Mouse (Mus musculus) thymus, adult 2 months (tissue): ENCODE results near the gene Immt. TPM values are rescaled to one million over a fixed set of nuclear protein-coding genes. Genes with fewer than 3 reads are reported as not detected.
A peak's percentile ranks its signal among the peaks of the same experiment; 100 is the strongest.

Source experiments
- DNase-seq: peaks from one replicate; pipeline ENCODE4 v3.0.0; 2021
- H3K27ac ChIP-seq: fragments of 200-500 bp; 2 replicates; pipeline ENCODE4 v1.5.1; 2012; ENCODE audit warnings: low read length, control low read depth; ENCODE audit not compliant: control insufficient read depth, insufficient read depth
- H3K27me3 ChIP-seq: fragments of 200-500 bp; 2 replicates; pipeline ENCODE4 v1.6.1; 2012; ENCODE audit warnings: mild to moderate bottlenecking, low read length, moderate library complexity, mixed read lengths; ENCODE audit not compliant: control insufficient read depth, insufficient read depth
- H3K36me3 ChIP-seq: fragments of 200-500 bp; 2 replicates; pipeline ENCODE4 v1.6.1; 2012; ENCODE audit warnings: mild to moderate bottlenecking, low read length, moderate library complexity; ENCODE audit not compliant: control insufficient read depth, insufficient read depth
- H3K4me1 ChIP-seq: fragments of 200-500 bp; replicated peaks from 2 replicates; pipeline ENCODE4 v1.6.1; 2012; ENCODE audit warnings: low read length; ENCODE audit not compliant: control insufficient read depth, insufficient read depth
- H3K4me3 ChIP-seq: fragments of 200-500 bp; 2 replicates; pipeline ENCODE4 v1.5.1; 2012; ENCODE audit warnings: mild to moderate bottlenecking, low read length, control low read depth, moderate library complexity; ENCODE audit not compliant: control insufficient read depth, insufficient read depth
- CTCF ChIP-seq: fragments of 200-500 bp; IDR thresholded peaks from 2 replicates; pipeline ENCODE4 v1.5.1; 2012; ENCODE audit warnings: mild to moderate bottlenecking, control low read depth, low read length, moderate library complexity, borderline replicate concordance; ENCODE audit not compliant: control insufficient read depth, poor library complexity, insufficient read depth; ENCODE audit errors: extremely low read depth
- POLR2A ChIP-seq: fragments of 200-500 bp; IDR thresholded peaks from 2 replicates; pipeline ENCODE4 v1.6.1; 2012; ENCODE audit warnings: mild to moderate bottlenecking, low read length, control low read depth, moderate library complexity; ENCODE audit not compliant: control insufficient read depth, poor library complexity, insufficient read depth; ENCODE audit errors: extremely low read depth
- WGBS: fragments of 180-500 bp; shearing (Covaris S2); methylation state at CpG from one replicate; pipeline ENCODE4 v1.1.7; 2018; 5-methylcytosine and 5-hydroxymethylcytosine counted together
- polyA plus RNA-seq: library from polyadenylated mRNA; depleted of rRNA; stranded (reverse); fragments of >200 nt; gene quantifications from 2 replicates; pipeline ENCODE4 v1.2.3, GENCODE M21; 2012

The Immt gene
- polyA plus RNA-seq, 1 experiment: 52.3 TPM

DNA sequence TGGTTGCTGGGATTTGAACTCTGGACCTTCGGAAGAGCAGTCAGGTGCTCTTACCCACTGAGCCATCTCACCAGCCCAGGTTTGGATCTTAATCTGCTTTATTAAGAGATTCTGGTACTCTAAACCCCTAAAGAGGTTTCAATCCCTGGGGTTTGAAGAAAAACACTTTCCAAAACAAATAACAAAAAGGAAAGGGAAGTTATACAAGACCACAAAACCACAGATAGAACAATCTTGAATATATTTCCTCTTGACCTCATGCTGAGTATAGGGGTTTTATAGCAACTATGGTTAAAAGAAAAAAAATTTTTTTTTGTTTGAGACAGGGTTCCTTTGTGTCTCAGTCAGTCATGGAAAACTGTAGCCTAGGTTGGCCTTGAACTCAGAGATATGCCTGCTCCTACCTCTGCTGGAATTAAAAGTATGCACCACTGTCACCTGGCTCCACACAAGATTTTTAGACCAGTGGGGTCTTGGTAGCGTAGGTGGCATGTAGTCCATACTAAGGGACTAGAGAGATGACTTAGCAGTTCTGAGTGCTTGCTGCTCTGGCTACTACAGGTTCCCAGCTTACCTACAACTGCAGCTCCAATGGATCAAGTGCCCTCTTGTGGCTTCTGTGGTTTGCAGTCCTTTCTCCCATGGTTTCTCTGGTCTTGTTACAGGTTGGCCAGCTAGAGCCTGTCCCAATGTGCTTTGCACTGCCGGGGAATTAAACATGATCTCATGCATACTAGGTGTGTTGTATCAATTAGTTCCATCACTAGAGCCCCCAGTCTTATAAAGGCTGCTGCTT lies 47.0 kb downstream of the Immt start:
- no peaks in the 10 kb centered on the region for H3K4me1 ChIP-seq
- TF ChIP-seq POLR2A (no peak), CTCF (no peak)
- no peak overlapping the region for H3K4me3 ChIP-seq
- H3K27me3 ChIP-seq: no peaks in the 10 kb centered on the region
- DNase-seq: no peak
- peaks cover 68% of the 10 kb centered on the region for H3K36me3 ChIP-seq
- 88% methylated on average over 3 of the region's 3 CpGs for WGBS
- no peak overlapping the region for H3K27ac ChIP-seq

DNA sequence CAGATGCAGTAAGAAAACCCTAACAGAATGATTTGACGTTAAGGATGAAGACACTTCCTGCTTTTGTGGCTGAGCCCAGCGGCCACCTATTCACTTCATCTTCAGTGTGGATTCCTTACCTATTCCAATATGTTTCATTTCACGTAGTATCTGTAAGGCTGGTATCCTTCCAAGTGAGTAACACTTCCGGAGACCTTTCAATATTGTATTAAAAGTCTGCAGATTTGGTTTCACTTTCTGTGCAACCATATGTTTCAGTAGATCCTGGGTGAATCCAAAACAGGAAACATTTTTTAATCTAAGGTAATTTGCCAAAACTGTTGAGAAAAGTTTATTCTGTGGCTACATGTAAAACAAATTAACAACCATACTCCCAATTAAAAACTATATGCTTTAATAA lies 62.1 kb downstream of the Immt start:
- peaks cover 94% of the 10 kb centered on the region for H3K36me3 ChIP-seq
- WGBS: 86% methylated on average over 4 of the region's 4 CpGs

DNA sequence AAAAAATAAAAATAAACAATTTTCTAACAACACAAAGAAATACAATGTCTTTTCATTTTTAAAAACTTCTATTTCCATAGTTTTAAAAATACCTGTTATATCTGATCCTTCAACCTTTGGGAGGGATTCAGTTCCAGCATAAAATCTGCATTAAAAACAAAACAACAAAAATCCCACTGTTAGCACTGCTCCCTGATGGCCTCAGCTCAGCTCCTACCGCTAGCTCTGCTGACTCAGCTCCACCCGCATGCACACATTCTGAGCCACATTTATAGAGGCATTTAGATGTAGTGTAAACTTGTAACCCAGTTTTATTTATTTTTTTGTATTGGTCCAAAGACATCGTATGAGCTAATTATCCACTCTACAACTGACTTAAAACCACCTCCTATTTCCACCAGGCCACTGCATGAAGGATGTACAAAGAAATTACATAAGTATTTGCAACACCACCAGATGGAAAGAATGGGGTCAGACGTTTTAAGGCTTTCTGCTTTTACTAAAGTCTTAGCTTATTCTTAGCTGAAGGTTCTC lies 76.6 kb downstream of the Immt start:
- DNase-seq: no peak
- H3K4me1 ChIP-seq: peaks cover 5% of the 10 kb centered on the region
- no peak overlapping the region for H3K4me3 ChIP-seq
- H3K27me3 ChIP-seq: no peaks in the 10 kb centered on the region
- no peak overlapping the region for H3K27ac ChIP-seq
- peaks cover 28% of the 10 kb centered on the region for H3K36me3 ChIP-seq
- WGBS: 11% methylated on average over 4 of the region's 4 CpGs
- TF ChIP-seq POLR2A (no peak), CTCF (no peak)

More for the DNA sequence above, 62.1 kb downstream of the Immt start:
- no peak for DNase-seq
- Histone ChIP-seq H3K4me3 (no peak overlapping the region), H3K27me3 (no peaks in the 10 kb centered on the region), H3K4me1 (no peaks in the 10 kb centered on the region), H3K27ac (no peak overlapping the region)
- TF ChIP-seq CTCF (no peak), POLR2A (no peak)

DNA sequence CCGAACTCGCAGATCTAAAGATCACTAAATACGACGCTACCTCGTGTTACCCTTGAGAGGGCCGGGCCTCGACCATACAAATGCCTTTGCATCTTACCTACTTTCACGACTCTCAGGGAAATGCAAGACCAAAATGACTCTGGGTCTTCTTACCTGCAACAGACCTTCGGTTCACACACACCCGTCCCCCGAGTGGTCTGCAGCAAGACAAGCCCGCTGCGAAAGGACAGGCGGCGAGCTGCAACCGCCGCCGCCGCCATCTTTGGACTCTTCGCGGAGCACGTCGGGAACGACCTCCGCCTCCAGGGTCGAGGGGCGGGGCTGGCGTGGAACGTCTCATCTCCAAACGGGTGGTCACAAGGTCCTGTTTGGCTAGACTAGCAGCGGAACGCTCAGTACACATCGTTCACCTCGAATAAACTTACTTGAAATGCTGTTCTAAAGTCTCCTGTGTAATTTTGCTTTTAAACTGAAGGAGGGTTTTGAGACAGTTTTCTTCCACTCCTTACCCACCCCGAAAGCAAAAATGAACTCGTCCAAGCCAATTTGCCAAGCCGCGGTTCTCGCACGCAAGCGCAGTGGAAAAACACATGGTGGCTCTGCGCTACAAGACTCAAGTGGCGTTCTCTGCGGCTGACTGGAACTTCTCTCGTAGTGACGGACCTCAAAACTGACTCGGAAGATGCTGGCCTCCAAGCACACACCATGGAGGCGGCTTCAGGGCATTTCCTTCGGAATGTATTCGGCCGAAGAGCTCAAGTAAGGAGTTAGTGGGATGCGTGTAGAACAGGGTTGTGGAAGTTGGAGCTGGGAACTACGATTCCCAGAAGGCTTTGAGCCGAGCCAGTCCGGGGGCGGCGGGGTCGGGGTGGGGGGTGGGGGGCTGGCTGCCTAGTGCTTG lies 77.6 kb downstream of the Immt start, which contains the start of the genes Ptcd3 and Polr1a:
Ptcd3 (minus strand) TSS at position 270 of the 901 bp plus-strand sequence.
Polr1a (plus strand) TSS at position 573 of the 901 bp plus-strand sequence.
- peak; percentile 19; the same call in 1 of the 2 replicates for TF ChIP-seq CTCF
- peak; percentile 57; the same call in 1 of the 2 replicates for TF ChIP-seq POLR2A

DNA sequence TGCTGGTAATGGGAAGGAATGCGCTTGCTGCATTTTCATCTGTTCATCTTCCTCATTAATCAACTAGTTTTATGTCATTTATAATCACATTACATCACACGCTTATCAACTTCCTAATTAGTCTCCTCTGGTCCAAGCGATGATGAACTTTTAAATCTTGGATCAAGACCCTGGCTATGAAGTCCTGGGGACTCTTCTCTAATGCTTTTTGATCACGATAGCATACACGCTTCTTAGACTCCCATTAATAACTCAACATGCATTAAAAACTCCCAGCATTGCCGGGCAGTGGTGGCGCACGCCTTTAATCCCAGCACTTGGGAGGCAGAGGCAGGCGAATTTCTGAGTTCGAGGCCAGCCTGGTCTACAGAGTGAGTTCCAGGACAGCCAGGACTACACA lies 78.3 kb downstream of the Immt start:
- DNase-seq: no peak
- Histone ChIP-seq H3K4me3 (no peak overlapping the region), H3K27me3 (no peaks in the 10 kb centered on the region), H3K4me1 (peaks cover 5% of the 10 kb centered on the region), H3K36me3 (peaks cover 16% of the 10 kb centered on the region), H3K27ac (no peak overlapping the region)
- WGBS: 24% methylated on average over 10 of the region's 10 CpGs
- no peak for TF ChIP-seq POLR2A
- no peak for TF ChIP-seq CTCF

More for the DNA sequence above, 77.6 kb downstream of the Immt start, which contains the start of the genes Ptcd3 and Polr1a:
- Histone ChIP-seq H3K27me3 (no peaks in the 10 kb centered on the region), H3K4me1 (peaks cover 5% of the 10 kb centered on the region), H3K27ac (peak within 1 kb of the TSS; percentile 37; the same call in 1 of the 2 replicates), H3K36me3 (peaks cover 19% of the 10 kb centered on the region), H3K4me3 (peak within 1 kb of the TSS; percentile 95)
- DNase-seq: peak; percentile 88
- under 1% methylated on average over 58 of the region's 58 CpGs for WGBS

DNA sequence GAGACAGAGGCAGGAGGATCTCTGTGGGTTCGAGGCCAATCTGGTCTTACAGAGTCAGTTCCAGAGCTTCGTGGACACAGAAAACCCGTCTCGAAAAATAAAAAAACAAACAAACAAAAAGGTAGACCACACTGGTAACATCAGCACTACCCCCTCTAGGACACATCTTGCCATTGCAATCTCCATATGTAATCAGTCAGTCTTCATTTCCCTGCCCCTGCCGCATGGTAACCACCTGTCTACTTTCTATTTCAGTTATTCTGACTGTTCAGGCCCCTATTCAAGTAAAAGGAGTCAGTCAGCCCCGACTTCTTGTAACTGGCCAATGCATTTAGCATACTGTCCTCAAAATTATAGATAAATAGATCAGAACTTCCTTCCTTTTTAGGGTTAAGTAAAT lies 78.7 kb downstream of the Immt start:
- peak; percentile 3 for DNase-seq
- no peak overlapping the region for H3K4me3 ChIP-seq
- peaks cover 12% of the 10 kb centered on the region for H3K36me3 ChIP-seq
- WGBS: 57% methylated on average over 6 of the region's 6 CpGs
- peaks cover 5% of the 10 kb centered on the region for H3K4me1 ChIP-seq
- H3K27me3 ChIP-seq: no peaks in the 10 kb centered on the region
- no peak overlapping the region for H3K27ac ChIP-seq
- TF ChIP-seq POLR2A: no peak
- no peak for TF ChIP-seq CTCF
